Mouse (Mus musculus): ENCODE data around the gene Olfr1107. TPM values are rescaled to one million over a fixed set of nuclear protein-coding genes. Genes with fewer than 3 reads are reported as not detected.

The Olfr1107 gene
- total RNA-seq (2021): not detected
- long read RNA-seq, experiment 1: 0 reads
- long read RNA-seq, experiment 2: 0 reads

GRCm38 (mm10) chr2:87075717-87076116 lies at the start of gene Olfr1107:
Gene Olfr1107, minus strand, starts transcription at chr2:87075817.
- no peak for DNase-seq

GRCm38 (mm10) chr2:87114467-87114866 lies 38.9 kb upstream of the Olfr1107 start, which contains the start of gene Olfr259:
Gene Olfr259, minus strand, starts transcription at chr2:87114567.
- DNase-seq: no peak

- no peak for DNase-seq
Observed at GRCm38 (mm10) chr2:87095908-87096307, 20.3 kb upstream of the Olfr1107 start, which contains the start of gene Olfr1109. Gene Olfr1109, minus strand, starts transcription at chr2:87096008.

- no peak for DNase-seq
Observed at GRCm38 (mm10) chr2:87052173-87052572, 23.4 kb downstream of the Olfr1107 start, which contains the start of gene Olfr1106. Gene Olfr1106, minus strand, starts transcription at chr2:87052273.

- DNase-seq: no peak
Observed at GRCm38 (mm10) chr2:87036431-87036830, 39.2 kb downstream of the Olfr1107 start, which contains the start of gene Olfr1105. Gene Olfr1105, minus strand, starts transcription at chr2:87036531.

GRCm38 (mm10) chr2:87026980-87027379 lies 48.6 kb downstream of the Olfr1107 start, which contains the start of gene Olfr1104:
Gene Olfr1104, minus strand, starts transcription at chr2:87027080.
- no peak for DNase-seq

Other genes starting within 250 kb of the Olfr1107 start
- not detected for gene Olfr1095, start 224.1 kb downstream of the Olfr1107 start, total RNA-seq (2021)
- not detected for gene Gm13723, start 201.0 kb downstream of the Olfr1107 start, total RNA-seq (2021)
- not detected for gene Olfr1097, start 183.6 kb downstream of the Olfr1107 start, total RNA-seq (2021)
- gene Olfr1098, start 151.3 kb downstream of the Olfr1107 start, total RNA-seq (2021): not detected
- not detected for gene Olfr1099, start 115.1 kb downstream of the Olfr1107 start, total RNA-seq (2021)
- not detected for gene Olfr1100, start 95.9 kb downstream of the Olfr1107 start, total RNA-seq (2021)
- not detected for gene Olfr1101, start 84.6 kb downstream of the Olfr1107 start, total RNA-seq (2021)
- gene Olfr1102, start 77.4 kb downstream of the Olfr1107 start, total RNA-seq (2021): not detected
- gene Olfr1104, start 48.7 kb downstream of the Olfr1107 start, total RNA-seq (2021): not detected
- gene Olfr1105, start 39.3 kb downstream of the Olfr1107 start, total RNA-seq (2021): not detected
- gene Olfr1106, start 23.5 kb downstream of the Olfr1107 start, total RNA-seq (2021): not detected
- gene Olfr1109, start 20.2 kb upstream of the Olfr1107 start, total RNA-seq (2021): not detected
- gene Olfr259, start 38.8 kb upstream of the Olfr1107 start, total RNA-seq (2021): not detected
- gene Olfr1110, start 64.5 kb upstream of the Olfr1107 start, total RNA-seq (2021): not detected
- gene Olfr1111, start 76.8 kb upstream of the Olfr1107 start, total RNA-seq (2021): not detected
- not detected for gene Olfr1112, start 112.0 kb upstream of the Olfr1107 start, total RNA-seq (2021)
- gene Olfr1113, start 133.2 kb upstream of the Olfr1107 start, total RNA-seq (2021): not detected
- not detected for gene Olfr1115, start 172.2 kb upstream of the Olfr1107 start, total RNA-seq (2021)
- gene Olfr1116, start 191.7 kb upstream of the Olfr1107 start, total RNA-seq (2021): not detected
- not detected for gene Olfr1118, start 231.8 kb upstream of the Olfr1107 start, total RNA-seq (2021)